Mouse (Mus musculus): ENCODE results near the gene Mief2. TPM values are rescaled to one million over a fixed set of nuclear protein-coding genes. Genes with fewer than 3 reads are reported as not detected.

Gene Mief2
- polyA plus RNA-seq (2017; shearing (Covaris generic)) = 10 to 100 TPM in 1 of 2 experiments, 1 to 10 TPM in 1; 9.9 to 12.0 TPM

GRCm38 (mm10) chr11:60728260-60728761 is at the start of gene Mief2:
Mief2 (plus strand) TSS chr11:60728398.
- peak; percentile 93 for ATAC-seq

GRCm38 (mm10) chr11:60696165-60696564 is 32.0 kb upstream of the Mief2 start:
- no peak for ATAC-seq

- ATAC-seq = peak; percentile 20
These were observed 30.6 kb upstream of the Mief2 start for GRCm38 (mm10) chr11:60697561-60697960.

- peak; percentile 21 for ATAC-seq
These were observed 29.2 kb upstream of the Mief2 start for GRCm38 (mm10) chr11:60698806-60699523.

GRCm38 (mm10) chr11:60699524-60700075 is 28.6 kb upstream of the Mief2 start, which contains the start of gene Llgl1:
Llgl1 (plus strand) TSS chr11:60699723.
- peak; percentile 75 for ATAC-seq

GRCm38 (mm10) chr11:60700320-60701185 is 27.6 kb upstream of the Mief2 start:
- ATAC-seq = no peak

- no peak for ATAC-seq
These were observed 26.6 kb upstream of the Mief2 start for GRCm38 (mm10) chr11:60701611-60702010.

- no peak for ATAC-seq
These were observed 25.1 kb upstream of the Mief2 start for GRCm38 (mm10) chr11:60703131-60703530.

- ATAC-seq = no peak
These were observed 23.9 kb upstream of the Mief2 start for GRCm38 (mm10) chr11:60704023-60704880.

GRCm38 (mm10) chr11:60705255-60705654 is 22.9 kb upstream of the Mief2 start:
- no peak for ATAC-seq

GRCm38 (mm10) chr11:60706076-60706475 is 22.1 kb upstream of the Mief2 start:
- no peak for ATAC-seq

- no peak for ATAC-seq
These were observed 21.3 kb upstream of the Mief2 start for GRCm38 (mm10) chr11:60706696-60707480.

GRCm38 (mm10) chr11:60707672-60708071 is 20.5 kb upstream of the Mief2 start:
- no peak for ATAC-seq

GRCm38 (mm10) chr11:60708631-60709030 is 19.6 kb upstream of the Mief2 start:
- no peak for ATAC-seq

- no peak for ATAC-seq
These were observed 18.4 kb upstream of the Mief2 start for GRCm38 (mm10) chr11:60709481-60710465.

- no peak for ATAC-seq
These were observed 17.0 kb upstream of the Mief2 start for GRCm38 (mm10) chr11:60711218-60711617.

- no peak for ATAC-seq
These were observed 16.2 kb upstream of the Mief2 start for GRCm38 (mm10) chr11:60712040-60712439.

- ATAC-seq = no peak
These were observed 15.5 kb upstream of the Mief2 start for GRCm38 (mm10) chr11:60712639-60713255.

- no peak for ATAC-seq
These were observed 12.4 kb upstream of the Mief2 start for GRCm38 (mm10) chr11:60715833-60716232.

All from activated CD4-positive, CD25-positive, alpha-beta regulatory T cell, adult 4 months (primary cell).